Mouse (Mus musculus): Measurements from ENCODE around the gene Sugct.

DNA sequence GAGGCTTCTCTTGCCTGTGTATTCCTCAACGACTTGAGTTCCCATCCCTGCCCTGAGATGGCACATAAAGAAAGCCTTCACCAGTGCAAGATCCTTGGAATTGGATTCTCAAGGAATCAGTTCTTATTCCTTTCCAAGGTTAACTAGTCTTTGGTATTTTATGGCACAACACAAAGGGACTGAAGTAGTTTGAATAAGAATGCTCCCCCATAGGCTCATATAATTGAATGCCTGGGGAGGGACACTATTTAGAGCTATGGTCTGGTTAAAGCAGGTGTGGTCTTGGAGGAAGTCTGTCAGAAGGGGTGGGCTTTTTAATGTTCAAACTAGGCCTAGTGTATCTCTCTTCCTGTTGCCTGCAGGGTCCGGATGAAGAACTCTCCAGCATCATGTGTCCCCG lies 629.8 kb downstream of the Sugct start:
- TF ChIP-seq NRF1 (IDR thresholded peaks at IDR 0.05; ENCODE audit: insufficient read depth, low read depth, low read length, poor library complexity, severe bottlenecking): no peak
- TF ChIP-seq ZMIZ1 (IDR thresholded peaks at IDR 0.05; ENCODE audit: low read depth, low read length): no peak
- TF ChIP-seq RAD21 (IDR thresholded peaks at IDR 0.05; ENCODE audit: low read depth, low read length): no peak
- TF ChIP-seq GATA1 (IDR thresholded peaks at IDR 0.05; ENCODE audit: low read depth, low read length): no peak
- TF ChIP-seq POLR2AphosphoS5 (IDR thresholded peaks at IDR 0.05; ENCODE audit: borderline replicate concordance, low read depth, low read length): no peak
- TF ChIP-seq TCF12 (IDR thresholded peaks at IDR 0.05; ENCODE audit: low read depth, low read length): no peak
- TF ChIP-seq ZKSCAN1 (IDR thresholded peaks at IDR 0.05; ENCODE audit: low read depth, low read length): no peak
- TF ChIP-seq HCFC1 (IDR thresholded peaks at IDR 0.05; ENCODE audit: low read depth, low read length): no peak
- no peak for TF ChIP-seq POLR2A (IDR thresholded peaks at IDR 0.05; ENCODE audit: control insufficient read depth in 1 of 2, insufficient read depth in 1 of 2, low read depth in 1 of 2, low read length in 2 of 2, poor library complexity in 1 of 2)
- TF ChIP-seq KAT2A (conservative IDR thresholded peaks at IDR 0.05; ENCODE audit: low read depth, low read length): no peak
